Mouse (Mus musculus) embryonic fibroblast, embryonic 13.5 days (primary cell): ENCODE data around the gene Herc1.

Experiments
- CTCF ChIP-seq: IDR thresholded peaks from 2 replicates; pipeline ENCODE4 v1.5.1; 2011; ENCODE audit warnings: mild to moderate bottlenecking, control low read depth, low read length, moderate library complexity, borderline replicate concordance; ENCODE audit not compliant: insufficient read depth
- POLR2A ChIP-seq: IDR thresholded peaks from 2 replicates; pipeline ENCODE4 v1.6.1; 2011; ENCODE audit warnings: low read depth, mild to moderate bottlenecking, control low read depth, low read length, moderate library complexity

- TF ChIP-seq CTCF, result no peak
- TF ChIP-seq POLR2A, result no peak
Observed at GRCm38 (mm10) chr9:66507684-66508083, 157.4 kb downstream of the Herc1 start.
